Mouse (Mus musculus) lung, postnatal 0 days (tissue): ENCODE results near the gene Fbxw5.

Experiments used
- CTCF ChIP-seq: IDR thresholded peaks from 2 replicates; pipeline ENCODE4 v1.5.1; 2016; ENCODE audit warnings: antibody characterized with exemption, mild to moderate bottlenecking
- EP300 ChIP-seq: IDR thresholded peaks from 2 replicates; pipeline ENCODE4 v1.6.1; 2016; ENCODE audit warnings: antibody characterized with exemption, mild to moderate bottlenecking, control low read depth

DNA sequence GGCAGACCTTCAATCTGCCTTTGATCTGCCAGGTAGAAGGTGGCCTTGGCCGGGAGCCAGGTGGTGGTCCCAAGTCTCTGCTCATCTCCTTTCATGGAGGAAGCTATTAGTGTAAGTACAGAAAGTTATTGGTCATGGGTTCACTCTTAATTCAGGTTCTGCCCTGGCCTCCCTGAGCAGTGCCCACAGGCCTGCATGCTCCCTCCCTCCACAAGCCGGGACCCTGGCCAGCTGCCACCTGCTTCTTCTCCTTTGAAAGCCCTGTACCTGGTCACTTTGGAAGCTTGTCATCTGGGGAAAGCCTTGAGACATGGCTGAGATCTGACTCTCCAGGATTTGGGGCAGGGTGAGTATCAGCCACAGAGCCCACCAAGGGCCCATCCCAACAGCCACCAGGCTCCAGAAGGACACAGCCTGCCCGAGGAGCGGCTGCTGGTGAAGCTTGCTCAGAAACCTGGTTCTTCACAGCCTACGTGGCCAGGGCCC, 7.0 kb upstream of the Fbxw5 start, which contains the start of gene Lcn12:
- TF ChIP-seq CTCF, result no peak
- no peak for TF ChIP-seq EP300
